Mouse (Mus musculus) midbrain, postnatal 0 days (tissue): ENCODE measurements at regions not wholly inside any gene's neighbourhood (a gene's known extent, or its start where the extent isn't known, plus 50 kb on each side); places are given as distances from the start of the nearest gene placed in this dataset.

Experiments used
- ATAC-seq: fragments of 200-750 bp; cut with Nextera tagmentation; 2 replicates; pipeline ENCODE4 v1.8.0; 2017; ENCODE audit warnings: moderate number of reproducible peaks, mild to moderate bottlenecking, moderate TSS enrichment, moderate library complexity; ENCODE audit not compliant: low FRiP score
- DNase-seq: peaks from one replicate; pipeline ENCODE4 v3.0.0-alpha.2; 2015; ENCODE audit warnings: low spot score
- H3K27ac ChIP-seq: fragments of 300-500 bp; sonication (generic); 2 replicates; pipeline ENCODE4 v1.5.1; 2014; ENCODE audit warnings: low read depth, mild to moderate bottlenecking, low read length, mixed read lengths
- H3K27me3 ChIP-seq: fragments of 300-500 bp; sonication (generic); 2 replicates; pipeline ENCODE4 v1.6.1; 2014; ENCODE audit warnings: low read length, control low read depth, mixed read lengths; ENCODE audit not compliant: insufficient read depth
- H3K36me3 ChIP-seq: fragments of 300-500 bp; sonication (generic); 2 replicates; pipeline ENCODE4 v1.6.1; 2014; ENCODE audit warnings: low read length, control low read depth, mixed read lengths; ENCODE audit not compliant: insufficient read depth
- H3K4me1 ChIP-seq: fragments of 300-500 bp; sonication (generic); 2 replicates; pipeline ENCODE4 v1.6.1; 2014; ENCODE audit warnings: mild to moderate bottlenecking, control low read depth, antibody characterized with exemption, low read length, mixed read lengths; ENCODE audit not compliant: insufficient read depth
- H3K4me2 ChIP-seq: fragments of 300-500 bp; sonication (generic); 2 replicates; pipeline ENCODE4 v1.6.1; 2014; ENCODE audit warnings: low read depth, mild to moderate bottlenecking, low read length, mixed read lengths; ENCODE audit not compliant: poor library complexity, severe bottlenecking
- H3K4me3 ChIP-seq: fragments of 300-500 bp; sonication (generic); 2 replicates; pipeline ENCODE4 v1.5.1; 2014; ENCODE audit warnings: low read depth, mild to moderate bottlenecking, low read length, moderate library complexity
- H3K9ac ChIP-seq: fragments of 300-500 bp; sonication (generic); replicated peaks from 2 replicates; pipeline ENCODE4 v1.6.1; 2014; ENCODE audit warnings: mild to moderate bottlenecking, low read length, moderate library complexity, mixed read lengths; ENCODE audit not compliant: poor library complexity, severe bottlenecking
- H3K9me3 ChIP-seq: fragments of 300-500 bp; sonication (generic); 2 replicates; pipeline ENCODE4 v1.6.1; 2016; ENCODE audit warnings: low read length, control low read depth
- CTCF ChIP-seq: IDR thresholded peaks from 2 replicates; pipeline ENCODE4 v1.5.1; 2016; ENCODE audit warnings: antibody characterized with exemption, mild to moderate bottlenecking
- WGBS: fragments of 180-500 bp; shearing (Covaris S2); extraction: QIAGEN DNeasy Blood & Tissue Kit; methylation state at CpG from one replicate; pipeline ENCODE4 v1.1.7; 2014; 5-methylcytosine and 5-hydroxymethylcytosine counted together

- no peak for ATAC-seq
- 38% methylated on average over 9 of the region's 9 CpGs for WGBS
- TF ChIP-seq CTCF = no peak
- no peak overlapping the region for H3K4me3 ChIP-seq
- H3K36me3 ChIP-seq = no peaks in the 10 kb centered on the region
- no peaks in the 10 kb centered on the region for H3K4me1 ChIP-seq
- H3K4me2 ChIP-seq = no peak overlapping the region
- no peak overlapping the region for H3K9ac ChIP-seq
- H3K9me3 ChIP-seq = no peaks in the 10 kb centered on the region
- no peaks in the 10 kb centered on the region for H3K27me3 ChIP-seq
- no peak overlapping the region for H3K27ac ChIP-seq
- no peak for DNase-seq
These were observed 53.0 kb upstream of the Slc22a12 start for GRCm38 (mm10) chr19:6595801-6596200.
